Mouse (Mus musculus) limb, embryonic 13.5 days (tissue): ENCODE measurements around the gene BC030870. TPM values are rescaled to one million over a fixed set of nuclear protein-coding genes. Genes with fewer than 3 reads are reported as not detected.
"Not testable (repeated sequence)": the region's sequence is repeated elsewhere in the genome, so short reads cannot be mapped to it uniquely, and the experiment has no call there.

Experiments
- ATAC-seq: fragments of 200-750 bp; cut with Nextera tagmentation; 2 replicates; pipeline ENCODE4 v1.8.0; 2017; ENCODE audit warnings: low read depth, moderate number of reproducible peaks, moderate TSS enrichment; ENCODE audit not compliant: low FRiP score
- H3K27ac ChIP-seq: fragments of 300-500 bp; sonication (generic); 2 replicates; pipeline ENCODE4 v1.5.1; 2015; ENCODE audit warnings: inconsistent platforms, mild to moderate bottlenecking, moderate library complexity
- H3K27me3 ChIP-seq: fragments of 300-500 bp; sonication (generic); 2 replicates; pipeline ENCODE4 v1.6.1; 2015; ENCODE audit warnings: mild to moderate bottlenecking, inconsistent platforms
- H3K36me3 ChIP-seq: fragments of 300-500 bp; sonication (generic); 2 replicates; pipeline ENCODE4 v1.6.1; 2015; ENCODE audit warnings: inconsistent platforms, mild to moderate bottlenecking, moderate library complexity
- H3K4me1 ChIP-seq: fragments of 300-500 bp; sonication (generic); 2 replicates; pipeline ENCODE4 v1.6.1; 2015; ENCODE audit warnings: inconsistent platforms
- H3K4me2 ChIP-seq: fragments of 300-500 bp; sonication (generic); replicated peaks from 2 replicates; pipeline ENCODE4 v1.6.1; 2015; ENCODE audit warnings: inconsistent platforms, mild to moderate bottlenecking, moderate library complexity
- H3K4me3 ChIP-seq: fragments of 300-500 bp; sonication (generic); 2 replicates; pipeline ENCODE4 v1.5.1; 2015; ENCODE audit warnings: moderate library complexity, mild to moderate bottlenecking, inconsistent platforms
- H3K9ac ChIP-seq: fragments of 300-500 bp; sonication (generic); 2 replicates; pipeline ENCODE4 v1.6.1; 2015; ENCODE audit warnings: mild to moderate bottlenecking, inconsistent platforms
- H3K9me3 ChIP-seq: fragments of 300-500 bp; sonication (generic); 2 replicates; pipeline ENCODE4 v1.6.1; 2016; ENCODE audit warnings: inconsistent platforms
- WGBS: fragments of 180-500 bp; shearing (Covaris S2); methylation state at CpG from one replicate; pipeline ENCODE4 v1.1.7; 2015; 5-methylcytosine and 5-hydroxymethylcytosine counted together
- polyA plus RNA-seq: library from polyadenylated mRNA; unstranded; fragments of >200 nt; fragmentation: Nextera tagmentation; extraction: Ambion mirVana; gene quantifications from 2 replicates; pipeline ENCODE4 v1.2.1, GENCODE M21; 2015

The BC030870 gene
- 0.09 and 0.20 TPM in 2 replicates for polyA plus RNA-seq

DNA sequence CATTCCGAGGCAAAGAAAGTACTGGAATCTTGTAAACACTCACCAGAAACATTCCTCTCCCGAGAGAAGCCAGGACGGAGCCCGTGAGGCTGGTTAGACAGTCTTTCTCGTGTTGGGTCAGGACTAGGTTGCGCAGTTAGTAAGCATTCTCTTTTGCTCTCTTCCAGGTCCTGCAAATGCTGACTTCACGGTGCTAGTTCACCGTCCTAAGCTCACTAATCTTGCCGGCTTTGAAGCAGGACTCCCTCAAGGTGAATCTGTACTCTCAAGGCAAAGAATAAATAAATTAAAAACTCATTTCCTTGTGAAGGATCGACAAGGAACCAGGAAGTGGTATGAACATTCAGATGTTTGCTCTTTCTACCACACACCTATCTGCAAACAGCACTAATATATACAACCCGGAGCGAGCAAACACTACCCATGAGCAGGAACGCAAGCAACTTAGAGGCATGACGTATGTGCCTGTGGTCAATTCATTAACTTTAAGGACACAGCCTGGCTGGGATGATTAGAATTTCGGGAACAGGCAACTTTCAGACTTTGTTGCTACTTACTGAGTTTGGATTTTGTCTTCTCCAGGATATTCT is at the start of gene BC030870:
BC030870 (minus strand) TSS at position 365 of the 590 bp plus-strand sequence.
- no peaks in the 10 kb centered on the region for H3K4me1 ChIP-seq
- no peak for ATAC-seq
- no peak within 1 kb of the TSS for H3K27ac ChIP-seq
- H3K36me3 ChIP-seq, result no peaks in the 10 kb centered on the region
- no peaks in the 10 kb centered on the region for H3K9me3 ChIP-seq
- H3K4me3 ChIP-seq, result no peak within 1 kb of the TSS
- 69% methylated on average over 15 of the region's 15 CpGs for WGBS
- no peak within 1 kb of the TSS for H3K4me2 ChIP-seq
- H3K9ac ChIP-seq, result no peak within 1 kb of the TSS
- H3K27me3 ChIP-seq, result no peaks in the 10 kb centered on the region

DNA sequence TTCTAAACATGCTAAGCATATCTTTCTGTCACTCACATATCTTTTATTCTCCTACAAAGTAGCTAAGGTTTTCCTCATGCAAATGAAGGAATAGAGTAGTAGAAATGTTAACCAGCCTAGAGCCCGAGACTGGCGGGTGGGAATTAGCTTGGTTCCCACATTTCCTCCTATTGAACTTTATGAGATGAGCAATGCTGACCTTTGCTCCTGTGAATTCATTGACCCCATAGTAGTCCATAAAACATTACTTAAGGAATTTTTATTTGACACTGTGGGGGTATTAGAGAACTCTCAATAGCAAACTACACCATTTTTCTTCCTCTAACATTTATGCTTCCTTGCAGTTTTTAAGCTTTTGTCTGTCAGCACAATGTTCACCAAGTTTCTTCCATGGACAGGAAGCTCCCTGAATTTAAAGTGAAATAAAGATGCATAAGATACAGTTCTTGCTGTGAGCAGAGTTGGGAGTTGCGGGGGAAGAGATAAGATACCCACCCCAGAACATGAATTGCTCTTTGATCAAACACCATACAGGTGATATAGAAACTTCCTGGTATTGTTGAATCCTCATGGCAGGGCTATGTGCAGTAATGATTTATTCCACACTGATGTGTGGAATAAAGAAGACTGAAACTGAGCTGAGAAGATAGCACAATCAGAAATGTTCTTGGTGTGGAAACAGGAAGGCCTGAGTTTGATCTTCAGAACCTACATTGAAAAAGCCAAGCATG is 45.5 kb upstream of the BC030870 start:
- Histone ChIP-seq H3K27me3 (no peaks in the 10 kb centered on the region), H3K27ac (no peak overlapping the region), H3K4me1 (0 out of 2 replicates have a peak, but pooled peaks cover 5% of the 10 kb centered on the region), H3K9ac (no peak overlapping the region), H3K9me3 (no peaks in the 10 kb centered on the region), H3K4me3 (no peak overlapping the region), H3K4me2 (no peak overlapping the region), H3K36me3 (no peaks in the 10 kb centered on the region)
- no peak for ATAC-seq
- 52% methylated on average over 3 of the region's 3 CpGs for WGBS

DNA sequence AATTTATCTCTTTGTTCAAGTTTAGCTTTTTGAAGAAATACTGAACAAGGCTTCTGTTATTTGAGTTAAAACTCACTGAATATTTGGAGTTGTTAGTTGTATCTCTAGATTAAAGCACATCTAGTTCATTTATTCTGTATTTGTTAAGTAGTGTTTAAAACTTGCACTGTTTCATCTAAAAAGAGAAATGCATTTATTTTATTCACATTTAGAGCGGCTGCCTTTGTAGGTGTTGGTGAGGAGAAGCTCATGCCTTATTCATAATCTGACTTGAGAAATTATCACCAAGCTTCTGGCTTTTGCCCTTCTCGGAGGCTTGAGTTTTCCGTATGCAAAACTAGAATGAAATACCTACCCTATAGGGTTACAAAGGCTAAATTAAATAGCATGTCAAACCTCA is 39.8 kb upstream of the BC030870 start:
- H3K27me3 ChIP-seq, result no peaks in the 10 kb centered on the region
- no peaks in the 10 kb centered on the region for H3K36me3 ChIP-seq
- WGBS, result 78% methylated on average over 3 of the region's 3 CpGs
- ATAC-seq, result no peak
- no peaks in the 10 kb centered on the region for H3K9me3 ChIP-seq
- H3K4me3 ChIP-seq, result no peak overlapping the region
- no peaks in the 10 kb centered on the region for H3K4me1 ChIP-seq
- H3K27ac ChIP-seq, result no peak overlapping the region
- no peak overlapping the region for H3K4me2 ChIP-seq
- no peak overlapping the region for H3K9ac ChIP-seq

DNA sequence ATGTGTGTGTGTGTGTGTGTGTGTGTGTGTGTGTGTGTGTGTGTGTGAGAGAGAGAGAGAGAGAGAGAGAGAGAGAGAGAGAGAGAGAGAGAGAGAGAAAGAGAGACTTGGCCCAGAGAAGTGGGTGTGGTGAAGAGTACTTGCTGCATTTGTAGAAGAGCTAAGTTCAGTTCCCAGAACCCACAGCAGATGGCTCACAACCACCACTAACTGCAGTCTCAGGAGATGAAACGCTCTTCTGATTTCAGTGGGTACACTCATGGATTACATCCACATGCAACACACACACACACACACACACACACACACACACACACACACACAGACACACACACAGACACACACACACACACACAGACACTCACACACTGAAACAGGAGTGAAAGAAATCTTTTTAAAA is 31.3 kb upstream of the BC030870 start:
- H3K27me3 ChIP-seq, H3K27ac ChIP-seq, ATAC-seq, H3K9me3 ChIP-seq, H3K9ac ChIP-seq, H3K36me3 ChIP-seq, H3K4me2 ChIP-seq, H3K4me3 ChIP-seq, H3K4me1 ChIP-seq: not testable (repeated sequence)
- WGBS, result 57% methylated on average over 1 of the region's 1 CpGs

DNA sequence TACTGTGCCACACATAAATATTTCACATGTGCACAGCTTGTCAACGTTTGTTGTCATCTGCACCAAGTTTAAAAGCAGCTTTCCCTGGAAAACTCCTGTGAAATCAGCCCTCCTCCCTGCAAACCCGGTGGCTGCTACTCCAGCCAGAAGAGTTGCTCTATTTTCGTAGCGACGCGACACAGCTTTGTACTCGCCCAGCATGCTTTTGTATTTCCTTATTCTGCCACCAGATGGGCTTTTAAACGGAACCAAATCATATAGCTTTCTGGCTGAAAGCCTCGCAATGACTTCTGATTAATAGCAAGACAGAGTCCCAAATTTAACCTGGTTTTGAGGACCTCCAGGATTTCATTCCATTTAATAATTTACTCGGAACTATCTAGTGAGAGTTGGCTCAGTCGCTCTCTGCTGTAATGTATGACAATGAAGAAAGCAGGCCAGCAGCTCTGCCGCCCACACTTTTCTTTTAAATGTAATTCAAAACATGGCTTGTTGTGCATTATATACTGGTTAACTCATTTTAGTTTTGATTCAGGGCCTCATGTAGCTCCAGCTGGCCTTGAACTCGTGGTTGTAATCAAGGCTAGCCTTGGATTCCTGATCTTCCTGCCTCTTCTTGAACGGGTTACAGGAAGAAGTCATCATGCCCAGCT is 29.9 kb upstream of the BC030870 start:
- Histone ChIP-seq H3K27me3 (no peaks in the 10 kb centered on the region), H3K9me3 (no peaks in the 10 kb centered on the region), H3K4me2 (no peak overlapping the region), H3K4me1 (peaks cover 4% of the 10 kb centered on the region; the same call in 1 of the 2 replicates), H3K36me3 (no peaks in the 10 kb centered on the region), H3K4me3 (no peak overlapping the region), H3K9ac (no peak overlapping the region), H3K27ac (no peak overlapping the region)
- ATAC-seq, result no peak
- WGBS, result 66% methylated on average over 14 of the region's 14 CpGs

DNA sequence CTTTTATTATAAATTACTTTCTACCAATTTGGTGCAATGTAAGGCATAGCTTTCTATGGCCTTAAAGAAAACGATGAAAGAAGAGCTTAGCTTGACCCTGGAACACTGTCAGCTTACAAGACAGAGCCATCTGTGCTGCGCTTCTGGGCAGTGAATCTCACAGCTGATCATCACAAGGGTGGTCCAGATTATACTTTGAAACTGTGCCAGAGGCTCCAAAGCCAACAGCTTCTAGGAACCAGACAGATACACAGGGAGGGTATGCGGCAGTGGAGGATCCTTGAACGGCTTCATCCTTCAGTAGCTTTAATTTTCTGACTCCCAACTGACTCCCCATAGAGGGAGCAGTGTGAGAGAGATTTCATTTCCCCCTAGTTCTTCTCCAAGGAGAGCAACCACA is 28.5 kb upstream of the BC030870 start:
- Histone ChIP-seq H3K9me3 (no peaks in the 10 kb centered on the region), H3K4me3 (no peak overlapping the region), H3K27ac (no peak overlapping the region), H3K4me1 (peaks cover 4% of the 10 kb centered on the region; the same call in 1 of the 2 replicates), H3K36me3 (no peaks in the 10 kb centered on the region), H3K27me3 (no peaks in the 10 kb centered on the region), H3K4me2 (no peak overlapping the region), H3K9ac (no peak overlapping the region)
- ATAC-seq, result no peak
- 88% methylated on average over 4 of the region's 4 CpGs for WGBS

DNA sequence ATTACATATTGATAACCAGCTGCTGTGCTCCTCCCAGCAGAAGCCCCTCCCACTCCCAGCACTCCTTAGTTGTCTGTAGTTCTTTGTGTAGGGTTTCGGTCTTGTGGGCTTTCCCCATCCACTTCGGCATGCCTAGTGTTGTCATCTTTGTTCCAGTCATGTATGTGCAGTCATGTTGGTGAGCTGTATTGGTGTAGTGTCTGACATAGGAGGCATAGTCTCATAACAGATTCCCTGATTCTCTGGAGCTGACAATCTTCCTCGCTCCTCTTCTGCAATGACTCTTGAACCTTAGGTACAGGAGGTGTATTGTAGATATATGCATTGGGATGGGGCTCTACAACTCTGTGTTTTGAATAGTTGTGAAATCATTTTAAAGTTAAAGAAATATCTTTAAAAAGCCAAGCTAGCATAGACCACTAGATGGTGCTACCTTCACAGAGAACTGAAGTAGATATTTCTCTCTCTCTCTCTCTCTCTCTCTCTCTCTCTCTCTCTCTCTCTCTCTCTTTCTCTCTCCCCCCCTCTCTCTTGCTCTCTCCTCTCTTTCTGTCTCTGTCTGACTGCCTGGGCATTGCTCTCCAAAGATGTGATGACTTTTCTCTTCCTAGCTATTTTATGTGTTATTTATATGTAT is 9.6 kb upstream of the BC030870 start:
- 75% methylated on average over 3 of the region's 3 CpGs for WGBS
- no peaks in the 10 kb centered on the region for H3K36me3 ChIP-seq
- H3K9ac ChIP-seq, result no peak overlapping the region
- ATAC-seq, result no peak
- no peak overlapping the region for H3K27ac ChIP-seq
- no peaks in the 10 kb centered on the region for H3K27me3 ChIP-seq
- H3K9me3 ChIP-seq, result no peaks in the 10 kb centered on the region
- H3K4me3 ChIP-seq, result no peak overlapping the region
- no peaks in the 10 kb centered on the region for H3K4me1 ChIP-seq
- H3K4me2 ChIP-seq, result no peak overlapping the region

DNA sequence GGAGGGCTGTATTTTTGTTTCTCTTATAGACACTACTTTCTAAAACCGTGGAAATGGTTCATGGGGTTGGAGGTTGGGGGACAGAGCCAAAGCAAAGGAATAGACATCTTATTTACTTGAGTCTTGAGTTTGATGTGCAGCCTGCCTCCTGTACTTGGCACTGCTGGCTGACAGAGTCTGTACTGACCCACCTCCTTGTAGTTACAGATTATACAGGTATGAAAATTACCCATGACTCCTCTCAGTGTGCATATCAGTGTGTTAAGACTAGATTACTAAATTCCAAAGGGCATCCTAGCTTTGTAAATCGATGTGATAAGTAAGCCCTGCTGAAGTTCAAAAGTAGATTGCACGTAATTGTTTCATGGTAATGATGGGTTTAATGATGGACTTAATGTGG is 2.9 kb downstream of the BC030870 start:
- Histone ChIP-seq H3K9me3 (no peaks in the 10 kb centered on the region), H3K4me2 (no peak overlapping the region), H3K27ac (no peak overlapping the region), H3K9ac (no peak overlapping the region), H3K27me3 (no peaks in the 10 kb centered on the region), H3K4me3 (no peak overlapping the region), H3K4me1 (no peaks in the 10 kb centered on the region), H3K36me3 (no peaks in the 10 kb centered on the region)
- ATAC-seq, result no peak
- 83% methylated on average over 3 of the region's 3 CpGs for WGBS

DNA sequence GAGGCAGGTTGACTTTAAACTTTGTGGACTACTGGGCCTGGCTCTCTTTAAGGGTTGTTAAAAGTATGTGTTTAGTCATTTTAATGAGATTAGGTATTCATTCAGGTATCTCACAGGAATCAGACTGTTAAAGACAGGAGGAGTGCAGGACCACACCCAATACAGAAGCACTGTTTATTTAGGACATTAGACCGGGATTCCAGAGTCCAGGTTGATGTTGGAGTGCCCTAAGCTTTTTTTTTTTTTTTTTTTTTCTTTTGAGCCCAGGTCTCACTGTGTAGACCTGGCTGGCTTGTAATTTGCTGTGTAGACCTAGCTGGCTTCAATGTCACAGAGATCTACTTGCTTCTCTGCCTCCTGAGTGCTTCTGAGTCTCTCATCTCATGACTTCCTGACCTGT is 3.3 kb downstream of the BC030870 start:
- Histone ChIP-seq H3K9me3 (no peaks in the 10 kb centered on the region), H3K36me3 (no peaks in the 10 kb centered on the region), H3K4me1 (no peaks in the 10 kb centered on the region), H3K27me3 (no peaks in the 10 kb centered on the region), H3K4me3 (no peak overlapping the region), H3K4me2 (no peak overlapping the region), H3K9ac (no peak overlapping the region), H3K27ac (no peak overlapping the region)
- 81% methylated on average over 1 of the region's 1 CpGs for WGBS
- no peak for ATAC-seq

DNA sequence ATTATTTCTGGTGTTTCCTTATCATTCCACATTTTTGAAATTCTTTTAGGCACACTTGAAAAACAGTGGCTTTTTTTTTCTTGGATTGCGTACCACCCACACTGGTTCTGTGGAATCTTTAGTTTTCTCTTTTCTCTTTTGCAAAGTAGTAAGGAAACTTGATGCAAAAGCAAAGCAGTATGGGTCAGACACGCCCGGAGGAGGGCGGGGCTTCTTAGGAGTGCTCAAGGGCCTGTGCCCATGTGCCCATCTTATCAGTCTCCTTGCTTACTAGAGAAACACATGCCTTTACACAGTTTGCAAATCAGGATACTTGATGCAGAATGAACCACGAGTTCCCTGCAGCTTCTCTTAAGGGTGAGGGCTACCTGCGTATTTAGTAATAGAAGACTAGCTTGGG is 17.3 kb downstream of the BC030870 start:
- Histone ChIP-seq H3K36me3 (no peaks in the 10 kb centered on the region), H3K4me1 (no peaks in the 10 kb centered on the region), H3K9me3 (no peaks in the 10 kb centered on the region), H3K4me2 (no peak overlapping the region), H3K4me3 (no peak overlapping the region), H3K27ac (no peak overlapping the region), H3K27me3 (no peaks in the 10 kb centered on the region), H3K9ac (no peak overlapping the region)
- no peak for ATAC-seq
- WGBS, result 88% methylated on average over 6 of the region's 6 CpGs

DNA sequence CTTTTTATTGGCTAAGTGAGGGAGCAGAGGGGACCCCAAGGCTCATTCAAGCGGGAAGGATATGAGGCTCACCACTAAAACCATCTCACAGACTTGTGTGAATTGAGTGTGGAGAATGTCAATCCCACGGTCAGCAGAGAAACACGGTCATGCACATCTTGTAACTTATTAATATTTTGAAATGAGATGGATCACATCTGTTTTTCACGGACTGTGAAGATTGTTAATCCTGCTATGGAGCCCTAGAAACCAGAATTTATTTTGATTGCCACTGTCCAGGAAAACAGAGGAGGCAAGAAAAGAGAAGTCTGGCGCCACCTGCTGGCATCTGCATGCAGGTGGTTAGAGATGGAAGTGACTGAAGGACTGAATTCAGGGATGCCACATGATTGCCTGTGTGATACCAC is 19.1 kb downstream of the BC030870 start:
- H3K36me3 ChIP-seq, result no peaks in the 10 kb centered on the region
- 0 out of 2 replicates have a peak, but pooled peaks have one; percentile 42 for ATAC-seq
- no peak overlapping the region for H3K27ac ChIP-seq

DNA sequence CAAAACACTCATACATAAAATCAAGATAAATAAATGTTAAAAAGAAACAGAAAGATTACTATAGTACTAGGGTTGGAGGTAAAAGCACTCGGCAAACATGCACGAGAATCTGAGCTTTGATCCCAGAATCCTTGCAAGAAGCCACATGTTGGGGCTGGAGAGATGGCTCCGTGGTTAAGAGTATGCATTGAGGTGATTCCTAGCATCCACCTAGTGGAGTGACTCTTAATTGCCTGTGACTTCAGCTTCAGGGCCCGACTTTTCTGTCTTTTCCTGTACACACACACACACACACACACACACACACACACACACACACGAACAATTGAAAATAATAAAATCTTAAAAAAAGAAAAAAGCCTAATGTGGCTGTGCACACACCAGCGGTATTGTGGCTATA is 20.4 kb downstream of the BC030870 start:
- H3K27me3 ChIP-seq, result no peaks in the 10 kb centered on the region
- H3K9me3 ChIP-seq, result no peaks in the 10 kb centered on the region
- 71% methylated on average over 6 of the region's 6 CpGs for WGBS

More for the DNA sequence above, 19.1 kb downstream of the BC030870 start:
- Histone ChIP-seq H3K9me3 (no peaks in the 10 kb centered on the region), H3K27me3 (no peaks in the 10 kb centered on the region), H3K4me3 (no peak overlapping the region), H3K4me1 (no peaks in the 10 kb centered on the region), H3K4me2 (no peak overlapping the region), H3K9ac (no peak overlapping the region)
- 39% methylated on average over 5 of the region's 5 CpGs for WGBS

More for the DNA sequence above, 20.4 kb downstream of the BC030870 start:
- Histone ChIP-seq H3K4me3 (no peak overlapping the region), H3K27ac (no peak overlapping the region), H3K4me1 (no peaks in the 10 kb centered on the region), H3K4me2 (no peak overlapping the region), H3K9ac (no peak overlapping the region), H3K36me3 (no peaks in the 10 kb centered on the region)
- ATAC-seq, result no peak
